Mouse (Mus musculus): ENCODE data around the gene Klhdc8b. TPM values are rescaled to one million over a fixed set of nuclear protein-coding genes. Genes with fewer than 3 reads are reported as not detected.

Klhdc8b gene
- polyA plus RNA-seq, 1 experiment from 2014 or later = 58.1 TPM

- no peaks in the 10 kb centered on the region for H3K36me3 ChIP-seq (ENCODE audit: control insufficient read depth, insufficient read depth, low read length)
- H3K4me1 ChIP-seq (ENCODE audit: control insufficient read depth, insufficient read depth, low read length) = no peaks in the 10 kb centered on the region
- 73% methylated on average over 7 of the region's 7 CpGs for WGBS (ENCODE audit: insufficient replicate concordance)
- no peaks in the 10 kb centered on the region for H3K27me3 ChIP-seq (ENCODE audit: control insufficient read depth, insufficient read depth, low read length)
- no peak overlapping the region for H3K9ac ChIP-seq (ENCODE audit: low read depth, low read length)
- no peak overlapping the region for H3K4me3 ChIP-seq (ENCODE audit: low read depth, low read length)
- H3K27ac ChIP-seq (ENCODE audit: low read depth, low read length) = no peak overlapping the region
- no peak for ATAC-seq (replicated peaks; ENCODE audit: insufficient number of reproducible peaks, low FRiP score, low TSS enrichment)
- H3K4me2 ChIP-seq = no peak overlapping the region
- H3K9me3 ChIP-seq (replicated peaks; ENCODE audit: control insufficient read depth, low read length) = no peaks in the 10 kb centered on the region
These were observed 60.0 kb downstream of the Klhdc8b start for GRCm38 (mm10) chr9:108401186-108401960.

- Histone ChIP-seq H3K27ac (ENCODE audit: low read depth, low read length) (no peak overlapping the region), H3K9ac (ENCODE audit: low read depth, low read length) (no peak overlapping the region), H3K36me3 (ENCODE audit: control insufficient read depth, insufficient read depth, low read length) (peaks cover 1% of the 10 kb centered on the region), H3K27me3 (ENCODE audit: control insufficient read depth, insufficient read depth, low read length) (no peaks in the 10 kb centered on the region), H3K4me3 (ENCODE audit: low read depth, low read length) (no peak overlapping the region), H3K9me3 (replicated peaks; ENCODE audit: control insufficient read depth, low read length) (no peaks in the 10 kb centered on the region), H3K4me1 (ENCODE audit: control insufficient read depth, insufficient read depth, low read length) (no peaks in the 10 kb centered on the region), H3K4me2 (no peak overlapping the region)
- 89% methylated on average over 3 of the region's 3 CpGs for WGBS (ENCODE audit: insufficient replicate concordance)
- ATAC-seq (replicated peaks; ENCODE audit: insufficient number of reproducible peaks, low FRiP score, low TSS enrichment) = no peak
These were observed 63.1 kb downstream of the Klhdc8b start for GRCm38 (mm10) chr9:108398324-108398723.

Other genes starting within 250 kb of the Klhdc8b start
- 115 and 149 TPM in 2 replicates for gene Dag1, start 197.6 kb downstream of the Klhdc8b start, polyA plus RNA-seq (2014; fragmentation: Nextera tagmentation; extraction: Ambion mirVana)
- 25.1 and 26.0 TPM in 2 replicates for gene Nicn1, start 171.2 kb downstream of the Klhdc8b start, polyA plus RNA-seq (2014; fragmentation: Nextera tagmentation; extraction: Ambion mirVana)
- gene Amt, start 164.7 kb downstream of the Klhdc8b start, polyA plus RNA-seq (2014; fragmentation: Nextera tagmentation; extraction: Ambion mirVana) = 12.9 and 15.3 TPM in 2 replicates
- 252 and 277 TPM in 2 replicates for gene Rhoa, start 155.5 kb downstream of the Klhdc8b start, polyA plus RNA-seq (2014; fragmentation: Nextera tagmentation; extraction: Ambion mirVana)
- gene Tcta, start 155.4 kb downstream of the Klhdc8b start, polyA plus RNA-seq (2014; fragmentation: Nextera tagmentation; extraction: Ambion mirVana) = 28.5 and 34.7 TPM in 2 replicates
- 1,289 and 1,462 TPM in 2 replicates for gene Gpx1, start 122.7 kb downstream of the Klhdc8b start, polyA plus RNA-seq (2014; fragmentation: Nextera tagmentation; extraction: Ambion mirVana)
- 100.0 and 113 TPM in 2 replicates for gene Usp4, start 113.7 kb downstream of the Klhdc8b start, polyA plus RNA-seq (2014; fragmentation: Nextera tagmentation; extraction: Ambion mirVana)
- gene 1700102P08Rik, start 68.8 kb downstream of the Klhdc8b start, polyA plus RNA-seq (2014; fragmentation: Nextera tagmentation; extraction: Ambion mirVana) = 0.46 and 0.66 TPM in 2 replicates
- 1.1 and 1.4 TPM in 2 replicates for gene Ccdc36, start 33.1 kb downstream of the Klhdc8b start, polyA plus RNA-seq (2014; fragmentation: Nextera tagmentation; extraction: Ambion mirVana)
- gene BC048562, start 25.1 kb downstream of the Klhdc8b start, polyA plus RNA-seq (2014; fragmentation: Nextera tagmentation; extraction: Ambion mirVana) = not detected in 2 replicates
- gene Ccdc71, start 1.1 kb downstream of the Klhdc8b start, polyA plus RNA-seq (2014; fragmentation: Nextera tagmentation; extraction: Ambion mirVana) = 34.6 and 46.9 TPM in 2 replicates
- gene Lamb2, start 18.2 kb upstream of the Klhdc8b start, polyA plus RNA-seq (2014; fragmentation: Nextera tagmentation; extraction: Ambion mirVana) = 22.7 and 30.4 TPM in 2 replicates
- gene Usp19, start 29.0 kb upstream of the Klhdc8b start, polyA plus RNA-seq (2014; fragmentation: Nextera tagmentation; extraction: Ambion mirVana) = 48.9 and 57.4 TPM in 2 replicates
- 86.7 and 89.6 TPM in 2 replicates for gene Qars, start 46.1 kb upstream of the Klhdc8b start, polyA plus RNA-seq (2014; fragmentation: Nextera tagmentation; extraction: Ambion mirVana)
- 103 and 109 TPM in 2 replicates for gene Qrich1, start 55.2 kb upstream of the Klhdc8b start, polyA plus RNA-seq (2014; fragmentation: Nextera tagmentation; extraction: Ambion mirVana)
- gene Impdh2, start 98.7 kb upstream of the Klhdc8b start, polyA plus RNA-seq (2014; fragmentation: Nextera tagmentation; extraction: Ambion mirVana) = 130 TPM in 2 replicates
- gene Ndufaf3, start 105.9 kb upstream of the Klhdc8b start, polyA plus RNA-seq (2014; fragmentation: Nextera tagmentation; extraction: Ambion mirVana) = 56.6 and 58.9 TPM in 2 replicates
- 85.8 and 88.6 TPM in 2 replicates for gene Dalrd3, start 108.3 kb upstream of the Klhdc8b start, polyA plus RNA-seq (2014; fragmentation: Nextera tagmentation; extraction: Ambion mirVana)
- 48.6 and 60.8 TPM in 2 replicates for gene Wdr6, start 117.2 kb upstream of the Klhdc8b start, polyA plus RNA-seq (2014; fragmentation: Nextera tagmentation; extraction: Ambion mirVana)
- 14.7 and 15.0 TPM in 2 replicates for gene P4htm, start 136.1 kb upstream of the Klhdc8b start, polyA plus RNA-seq (2014; fragmentation: Nextera tagmentation; extraction: Ambion mirVana)
- gene Arih2, start 187.8 kb upstream of the Klhdc8b start, polyA plus RNA-seq (2014; fragmentation: Nextera tagmentation; extraction: Ambion mirVana) = 37.6 and 44.3 TPM in 2 replicates
- 30.3 and 45.9 TPM in 2 replicates for gene Slc25a20, start 200.5 kb upstream of the Klhdc8b start, polyA plus RNA-seq (2014; fragmentation: Nextera tagmentation; extraction: Ambion mirVana)
- 29.8 and 33.7 TPM in 2 replicates for gene Prkar2a, start 227.7 kb upstream of the Klhdc8b start, polyA plus RNA-seq (2014; fragmentation: Nextera tagmentation; extraction: Ambion mirVana)

Data from heart, embryonic 11.5 days (tissue).